Mouse (Mus musculus) C2C12 (cell line): ENCODE data around the gene Prpsap2. TPM values are rescaled to one million over a fixed set of nuclear protein-coding genes. Genes with fewer than 3 reads are reported as not detected.

ENCODE experiments used
- H3K27me3 ChIP-seq: one replicate; pipeline ENCODE4 v1.6.1; 2011; ENCODE audit not compliant: control insufficient read depth, insufficient read depth, insufficient read length
- H3K36me3 ChIP-seq: one replicate; pipeline ENCODE4 v1.6.1; 2011; ENCODE audit not compliant: control insufficient read depth, insufficient read depth
- H3K4me3 ChIP-seq: one replicate; pipeline ENCODE4 v1.5.1; 2011; ENCODE audit warnings: mild to moderate bottlenecking, control low read depth; ENCODE audit not compliant: poor library complexity, insufficient read depth, severe bottlenecking
- H3K79me2 ChIP-seq: one replicate; pipeline ENCODE4 v1.6.1; 2011; ENCODE audit not compliant: control insufficient read depth, insufficient read depth
- H3K79me3 ChIP-seq: one replicate; pipeline ENCODE4 v1.6.1; 2011; ENCODE audit warnings: low read depth, control low read depth
- H3ac ChIP-seq: one replicate; pipeline ENCODE3; 2011; ENCODE audit warnings: low read depth; ENCODE audit not compliant: control insufficient read depth, insufficient read length
- CEBPB ChIP-seq: IDR thresholded peaks from one replicate; pipeline ENCODE4 v1.6.1; 2011; ENCODE audit warnings: low read depth, mild to moderate bottlenecking, control low read depth, moderate library complexity
- CTCF ChIP-seq: IDR thresholded peaks from one replicate; pipeline ENCODE4 v1.5.1; 2011; ENCODE audit not compliant: control insufficient read depth, insufficient read depth, insufficient read length
- FOSL1 ChIP-seq: IDR thresholded peaks from one replicate; pipeline ENCODE4 v1.8.0; 2011; ENCODE audit warnings: mild to moderate bottlenecking, low read length; ENCODE audit not compliant: poor library complexity, insufficient read depth, severe bottlenecking
- MAX ChIP-seq: IDR thresholded peaks from one replicate; pipeline ENCODE4 v1.6.1; 2011; ENCODE audit warnings: mild to moderate bottlenecking, control low read depth
- MYOD1 ChIP-seq: IDR thresholded peaks from one replicate; pipeline ENCODE4 v1.6.1; 2011; ENCODE audit warnings: low read depth; ENCODE audit not compliant: control insufficient read depth, insufficient read length
- MYOG ChIP-seq: IDR thresholded peaks from one replicate; pipeline ENCODE4 v1.6.1; 2011; ENCODE audit not compliant: control insufficient read depth, insufficient read length; ENCODE audit errors: extremely low read depth
- USF1 ChIP-seq: IDR thresholded peaks from one replicate; pipeline ENCODE4 v1.6.1; 2011; ENCODE audit warnings: low read depth, mild to moderate bottlenecking, control low read depth, moderate library complexity
- polyA plus RNA-seq: library from polyadenylated mRNA; unstranded; fragments of >200 nt; fragmentation: generic; extraction: Trizol; gene quantifications from one replicate; pipeline ENCODE4 v1.2.1, GENCODE M21; 2012; ENCODE audit warnings: missing spikeins

The Prpsap2 gene
- polyA plus RNA-seq, 1 experiment = 15.9 TPM

DNA sequence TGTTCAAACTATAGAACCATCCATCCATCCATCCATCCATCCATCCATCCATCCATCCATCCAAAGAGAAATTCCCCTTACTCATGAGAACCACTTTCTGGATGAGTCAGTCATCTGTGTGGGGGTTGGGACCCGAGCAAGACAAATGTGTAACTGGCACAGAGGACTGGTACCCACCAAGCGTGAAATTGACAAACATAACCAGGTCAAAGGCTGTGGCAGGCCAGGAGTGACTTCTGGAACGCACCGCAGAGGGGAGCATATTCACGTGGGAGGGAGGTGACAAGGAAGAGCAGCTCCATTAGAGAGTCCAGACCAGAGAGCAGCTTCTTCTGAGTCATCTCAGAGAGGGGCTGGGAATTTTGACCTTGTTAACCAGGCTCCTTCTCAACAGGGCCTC is 39.8 kb downstream of the Prpsap2 start:
- no peak overlapping the region for H3K4me3 ChIP-seq
- TF ChIP-seq MAX = no peak
- no peak for TF ChIP-seq CEBPB
- no peak for TF ChIP-seq MYOG
- TF ChIP-seq USF1 = no peak
- no peak for TF ChIP-seq FOSL1
- TF ChIP-seq MYOD1 = no peak
- no peak for TF ChIP-seq CTCF
- H3K79me3 ChIP-seq = no peaks in the 10 kb centered on the region
- no peak overlapping the region for H3ac ChIP-seq
- no peaks in the 10 kb centered on the region for H3K27me3 ChIP-seq
- H3K79me2 ChIP-seq = no peaks in the 10 kb centered on the region
- peaks cover 3% of the 10 kb centered on the region for H3K36me3 ChIP-seq

DNA sequence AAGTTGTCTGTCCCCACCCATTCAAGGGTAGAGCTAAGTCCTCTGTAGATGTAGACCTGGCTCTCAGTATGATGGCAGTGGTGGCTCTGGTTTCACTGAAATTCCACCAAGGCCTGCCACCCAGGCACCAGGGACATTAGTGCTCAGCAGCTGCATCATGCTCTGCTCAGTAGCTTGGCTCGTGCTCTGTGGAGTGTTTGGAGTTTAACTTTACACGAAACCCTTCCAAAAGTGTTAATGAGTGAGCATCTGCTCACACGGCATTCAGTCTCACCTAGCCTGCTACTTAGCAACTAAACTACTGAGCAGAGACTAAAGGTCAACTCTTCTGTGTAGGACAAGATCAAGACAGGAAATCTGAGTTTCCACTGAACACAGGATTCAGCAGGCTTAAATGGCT is 41.3 kb downstream of the Prpsap2 start, which contains the start of gene Slc5a10:
Gene Slc5a10 (minus strand): TSS at position 191 of the 400 bp plus-strand sequence.
- H3K27me3 ChIP-seq = no peaks in the 10 kb centered on the region
- no peaks in the 10 kb centered on the region for H3K36me3 ChIP-seq
- H3K79me2 ChIP-seq = no peaks in the 10 kb centered on the region
- no peak within 1 kb of the TSS for H3K4me3 ChIP-seq
- H3K79me3 ChIP-seq = no peaks in the 10 kb centered on the region
- TF ChIP-seq MYOG (no peak), USF1 (no peak), MYOD1 (no peak), MAX (no peak), FOSL1 (no peak), CTCF (no peak), CEBPB (no peak)
- H3ac ChIP-seq = no peak within 1 kb of the TSS

DNA sequence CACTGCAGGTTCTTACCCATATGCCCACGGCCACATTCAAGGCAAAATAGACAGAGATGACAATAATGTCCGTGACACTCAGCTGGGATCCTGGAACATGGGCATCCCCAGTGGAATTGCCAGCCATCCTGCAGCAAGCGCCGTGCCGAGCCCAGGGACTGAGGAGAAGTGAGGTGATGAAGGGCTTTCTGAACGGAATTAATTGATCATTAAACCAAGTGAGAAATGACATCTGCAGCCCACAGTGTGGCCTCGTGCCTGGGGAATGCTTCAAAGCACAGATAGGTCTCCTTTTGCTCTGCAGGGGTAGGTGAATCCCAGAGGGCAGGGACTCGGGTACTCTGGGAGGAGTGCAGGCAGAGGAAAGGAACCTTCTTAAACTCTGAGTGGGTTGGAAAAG is 42.1 kb downstream of the Prpsap2 start:
- Histone ChIP-seq H3K79me3 (no peaks in the 10 kb centered on the region), H3K79me2 (no peaks in the 10 kb centered on the region), H3K36me3 (no peaks in the 10 kb centered on the region), H3K27me3 (no peaks in the 10 kb centered on the region), H3K4me3 (no peak overlapping the region), H3ac (no peak overlapping the region)
- no peak for TF ChIP-seq MYOG
- TF ChIP-seq CTCF = no peak

DNA sequence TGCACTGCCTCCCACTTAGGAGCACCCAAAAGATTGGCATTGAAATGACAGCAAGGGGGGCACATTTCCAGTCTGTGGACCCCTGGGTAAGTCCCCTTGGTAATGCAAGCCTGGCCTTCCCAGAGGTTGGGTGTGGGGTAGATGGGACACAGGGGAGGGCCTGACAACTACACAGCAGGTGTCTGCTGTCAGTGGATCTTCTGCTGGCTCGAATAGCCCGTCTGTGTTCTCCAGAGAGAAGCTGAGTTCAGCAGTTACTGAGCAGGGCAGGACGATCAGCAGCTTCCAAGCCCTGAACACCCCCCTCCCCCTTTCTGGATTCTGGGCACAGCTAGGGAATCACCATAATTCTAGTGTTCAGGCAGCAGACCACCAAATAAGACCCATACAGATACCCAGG is 42.5 kb downstream of the Prpsap2 start:
- Histone ChIP-seq H3K27me3 (no peaks in the 10 kb centered on the region), H3K36me3 (no peaks in the 10 kb centered on the region), H3K4me3 (no peak overlapping the region), H3K79me3 (no peaks in the 10 kb centered on the region), H3K79me2 (no peaks in the 10 kb centered on the region), H3ac (no peak overlapping the region)
- TF ChIP-seq MYOD1 (no peak), MYOG (no peak), CEBPB (no peak), USF1 (no peak), CTCF (no peak), MAX (no peak), FOSL1 (no peak)

DNA sequence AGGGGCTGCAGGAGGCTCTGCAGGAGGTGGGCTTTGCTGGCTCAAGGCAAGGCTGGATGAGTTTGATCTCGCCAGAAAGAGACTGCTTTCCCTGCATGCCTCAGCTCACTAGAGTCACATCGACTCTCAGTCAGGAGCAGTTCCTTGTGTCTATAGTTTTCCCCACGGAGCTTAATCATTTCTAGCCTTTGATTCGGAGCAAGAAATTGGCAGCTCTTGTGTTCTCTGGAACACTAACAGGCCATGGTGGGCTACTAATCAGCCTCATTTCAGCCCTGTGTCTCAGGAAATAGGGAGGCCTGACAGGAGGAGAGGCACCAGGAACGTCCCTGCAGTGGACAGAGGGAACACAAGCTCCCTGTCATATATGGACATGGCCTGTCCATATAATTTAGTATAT is 43.9 kb downstream of the Prpsap2 start:
- Histone ChIP-seq H3ac (no peak overlapping the region), H3K27me3 (no peaks in the 10 kb centered on the region), H3K79me3 (no peaks in the 10 kb centered on the region), H3K36me3 (no peaks in the 10 kb centered on the region), H3K4me3 (no peak overlapping the region), H3K79me2 (no peaks in the 10 kb centered on the region)
- TF ChIP-seq MYOD1 = no peak
- no peak for TF ChIP-seq CTCF

DNA sequence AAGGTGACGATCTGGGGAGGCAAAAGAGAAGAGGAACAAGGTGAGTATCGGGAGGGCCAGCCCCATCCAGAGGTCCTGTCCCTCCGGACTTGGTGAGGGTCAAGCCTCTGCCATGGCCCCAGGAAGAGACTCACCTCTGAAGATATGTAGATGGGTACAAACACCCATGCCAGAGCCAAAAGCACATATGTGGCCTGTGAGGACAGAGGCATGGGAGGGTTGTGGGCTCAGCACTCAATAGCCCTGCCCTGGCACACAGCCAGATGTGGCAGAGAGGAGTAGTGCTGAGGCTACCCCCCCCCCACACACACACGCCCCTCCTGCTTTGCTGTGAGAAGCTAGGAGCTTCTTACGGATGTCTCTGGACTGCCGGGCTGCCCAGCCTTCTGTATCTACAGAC is 46.8 kb downstream of the Prpsap2 start:
- H3ac ChIP-seq = no peak overlapping the region
- no peaks in the 10 kb centered on the region for H3K27me3 ChIP-seq
- TF ChIP-seq FOSL1 = no peak
- no peak for TF ChIP-seq USF1
- no peak for TF ChIP-seq MAX
- no peak for TF ChIP-seq CEBPB
- no peak for TF ChIP-seq MYOD1
- no peak for TF ChIP-seq MYOG
- TF ChIP-seq CTCF = no peak
- no peaks in the 10 kb centered on the region for H3K79me3 ChIP-seq
- no peak overlapping the region for H3K4me3 ChIP-seq
- no peaks in the 10 kb centered on the region for H3K36me3 ChIP-seq
- H3K79me2 ChIP-seq = no peaks in the 10 kb centered on the region
